Mouse (Mus musculus): ENCODE measurements around the gene Tm9sf1. TPM values are rescaled to one million over a fixed set of nuclear protein-coding genes. Genes with fewer than 3 reads are reported as not detected.

The Tm9sf1 gene
- polyA plus RNA-seq, 1 experiment, result 98.1 TPM

DNA sequence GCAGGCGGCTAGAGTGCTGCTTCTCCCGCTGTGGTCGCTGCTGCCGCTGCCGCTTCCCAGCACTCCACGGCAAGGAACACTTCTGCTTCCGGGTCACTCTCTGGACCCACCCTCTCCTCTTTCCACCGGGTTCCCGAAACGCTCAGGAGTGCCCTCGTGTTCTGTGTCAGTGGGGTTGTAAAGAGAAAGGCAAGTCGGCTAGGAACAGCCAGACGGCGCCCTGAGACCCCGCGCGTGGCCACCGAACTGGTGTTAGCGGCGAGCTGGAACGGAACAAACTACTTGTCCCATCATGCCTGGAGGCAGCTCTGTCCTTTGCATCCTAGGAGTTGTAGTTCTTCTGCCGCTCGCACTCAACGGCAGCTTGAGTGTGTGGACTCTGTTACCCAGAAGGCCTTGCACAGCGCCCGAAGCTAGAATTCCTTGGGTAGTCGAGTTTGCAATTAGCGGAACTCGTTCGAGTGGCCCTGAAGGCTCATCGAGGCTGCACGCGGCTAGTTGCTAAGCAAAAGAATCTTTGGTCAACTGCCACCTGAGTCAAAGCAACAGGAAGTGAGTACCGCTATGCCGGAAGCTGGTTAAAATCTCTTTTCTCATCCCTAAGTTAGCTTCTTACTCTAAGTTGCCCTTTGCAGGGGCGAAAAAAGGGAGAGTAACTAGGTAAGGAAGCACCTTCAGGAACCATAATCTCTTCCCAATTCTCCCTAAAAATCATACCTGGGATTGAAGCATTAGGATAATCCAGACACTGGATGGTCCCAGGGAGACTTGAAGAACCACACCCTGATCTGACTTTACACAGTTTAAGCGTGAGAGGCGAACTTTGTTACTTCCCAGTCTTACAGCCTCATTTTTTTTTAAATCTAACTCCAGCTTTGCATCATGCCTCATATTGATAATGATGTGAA lies 28.5 kb upstream of the Tm9sf1 start, which contains the start of the genes Gmpr2 and Nedd8:
Gene Gmpr2, plus strand, starts transcription at position 109 of the 908 bp plus-strand sequence.
Gene Nedd8, minus strand, starts transcription at position 292 of the 908 bp plus-strand sequence.
- Histone ChIP-seq H3K4me3 (ENCODE audit: control insufficient read depth, insufficient read depth, low read length) (peak within 1 kb of the TSS; percentile 76), H3K27me3 (ENCODE audit: control insufficient read depth, insufficient read depth, low read length) (no peaks in the 10 kb centered on the region), H3K27ac (ENCODE audit: control insufficient read depth, insufficient read depth, low read length) (peak within 1 kb of the TSS; percentile 52), H3K36me3 (ENCODE audit: control insufficient read depth, insufficient read depth, low read length) (peaks cover 10% of the 10 kb centered on the region), H3K4me1 (replicated peaks; ENCODE audit: control insufficient read depth, insufficient read depth, low read length) (peaks cover 3% of the 10 kb centered on the region; the same call in 1 of the 2 replicates)
- DNase-seq, result peak; percentile 86
- TF ChIP-seq POLR2A (IDR thresholded peaks at IDR 0.05; ENCODE audit: control insufficient read depth, extremely low read depth, insufficient read depth, low read length, poor library complexity) (peak; percentile 57; the same call in 1 of the 2 replicates), CTCF (IDR thresholded peaks at IDR 0.05; ENCODE audit: borderline replicate concordance, control insufficient read depth, extremely low read depth, insufficient read depth, low read length, poor library complexity) (peak; percentile 31; the same call in 1 of the 2 replicates)
- under 1% methylated on average over 38 of the region's 38 CpGs for WGBS

DNA sequence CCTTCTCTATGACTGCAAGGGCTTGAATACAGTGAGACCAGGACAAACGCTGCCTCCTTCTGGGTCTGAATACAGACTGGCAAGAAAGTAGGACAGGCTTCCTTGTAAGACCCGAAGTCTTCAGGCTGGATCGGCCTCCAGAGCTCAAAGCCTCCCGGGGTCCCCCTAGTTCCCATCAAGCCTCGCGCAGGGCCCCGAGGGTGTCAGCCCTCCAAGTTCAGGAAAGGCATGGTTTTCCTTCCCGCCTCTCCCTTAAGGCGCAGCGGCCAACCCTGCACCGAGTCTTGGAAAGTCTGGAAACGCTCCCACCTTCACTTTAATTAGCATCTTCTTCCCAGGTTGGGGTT lies 27.9 kb upstream of the Tm9sf1 start:
- no peaks in the 10 kb centered on the region for H3K27me3 ChIP-seq (ENCODE audit: control insufficient read depth, insufficient read depth, low read length)
- DNase-seq, result no peak
- no peak overlapping the region for H3K27ac ChIP-seq (ENCODE audit: control insufficient read depth, insufficient read depth, low read length)
- no peak for TF ChIP-seq POLR2A (IDR thresholded peaks at IDR 0.05; ENCODE audit: control insufficient read depth, extremely low read depth, insufficient read depth, low read length, poor library complexity)
- TF ChIP-seq CTCF (IDR thresholded peaks at IDR 0.05; ENCODE audit: borderline replicate concordance, control insufficient read depth, extremely low read depth, insufficient read depth, low read length, poor library complexity), result no peak
- H3K4me3 ChIP-seq (ENCODE audit: control insufficient read depth, insufficient read depth, low read length), result peak overlapping the region; percentile 76
- peaks cover 6% of the 10 kb centered on the region; the same call in 1 of the 2 replicates for H3K36me3 ChIP-seq (ENCODE audit: control insufficient read depth, insufficient read depth, low read length)
- peaks cover 3% of the 10 kb centered on the region; the same call in 1 of the 2 replicates for H3K4me1 ChIP-seq (replicated peaks; ENCODE audit: control insufficient read depth, insufficient read depth, low read length)
- WGBS, result under 1% methylated on average over 12 of the region's 12 CpGs

DNA sequence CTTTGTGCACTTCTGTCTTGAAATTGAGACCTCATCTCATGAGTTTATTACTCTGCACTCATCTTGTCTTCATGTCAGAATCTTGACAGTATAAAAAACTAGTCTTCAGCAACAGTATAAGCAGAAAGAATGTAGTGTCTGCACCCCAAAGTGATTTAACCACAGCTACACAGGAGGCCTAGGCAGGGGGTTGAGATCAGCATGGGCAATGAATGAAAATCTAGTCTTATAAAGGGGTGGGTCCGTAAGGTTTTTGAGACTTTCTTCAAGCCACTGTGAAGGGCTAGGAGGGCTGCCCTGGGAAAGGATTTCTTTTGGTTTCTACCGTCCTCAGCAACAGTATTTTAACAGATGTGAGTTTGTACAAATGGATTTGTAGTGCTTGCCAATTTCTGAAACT lies 17.0 kb upstream of the Tm9sf1 start:
- TF ChIP-seq POLR2A (IDR thresholded peaks at IDR 0.05; ENCODE audit: control insufficient read depth, extremely low read depth, insufficient read depth, low read length, poor library complexity) (no peak), CTCF (IDR thresholded peaks at IDR 0.05; ENCODE audit: borderline replicate concordance, control insufficient read depth, extremely low read depth, insufficient read depth, low read length, poor library complexity) (no peak)
- no peak for DNase-seq
- WGBS, result 60% methylated on average over 2 of the region's 2 CpGs
- Histone ChIP-seq H3K4me1 (replicated peaks; ENCODE audit: control insufficient read depth, insufficient read depth, low read length) (peaks cover 6% of the 10 kb centered on the region; the same call in 1 of the 2 replicates), H3K36me3 (ENCODE audit: control insufficient read depth, insufficient read depth, low read length) (peaks cover 19% of the 10 kb centered on the region), H3K27ac (ENCODE audit: control insufficient read depth, insufficient read depth, low read length) (no peak overlapping the region), H3K4me3 (ENCODE audit: control insufficient read depth, insufficient read depth, low read length) (peak overlapping the region; percentile 97; the same call in 1 of the 2 replicates), H3K27me3 (ENCODE audit: control insufficient read depth, insufficient read depth, low read length) (no peaks in the 10 kb centered on the region)

DNA sequence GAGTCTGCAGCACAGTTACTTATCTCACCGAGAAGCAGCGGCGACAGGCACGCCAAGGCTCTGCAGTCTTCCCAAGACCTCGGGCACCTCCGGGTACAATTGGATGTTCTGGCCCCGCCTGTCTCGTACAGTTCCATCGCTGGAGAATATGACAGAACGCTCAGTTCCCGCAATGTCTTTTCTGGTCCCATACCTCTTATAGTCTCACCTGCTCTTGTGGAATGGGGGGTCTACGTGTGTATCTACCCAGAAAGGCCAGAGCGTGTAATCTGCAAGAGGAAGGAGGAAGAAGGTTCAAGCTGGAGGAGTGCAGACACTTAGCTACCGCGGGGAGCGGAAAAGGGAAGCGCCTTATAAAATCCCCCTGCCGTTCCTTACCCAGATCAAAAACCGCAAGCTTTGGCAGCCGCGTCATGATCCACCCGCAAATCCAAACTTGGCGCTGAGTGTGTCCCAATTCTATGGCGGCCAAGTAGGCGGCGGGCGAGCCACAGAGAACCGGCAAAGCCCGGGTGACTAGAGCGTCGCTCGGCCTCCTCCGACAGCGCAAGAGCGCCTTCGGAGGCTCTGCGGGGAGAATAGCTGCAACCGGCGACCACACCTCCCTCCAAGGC lies 16.5 kb upstream of the Tm9sf1 start, which contains the start of gene Mdp1:
Gene Mdp1, minus strand, starts transcription at position 549 of the 614 bp plus-strand sequence.
- TF ChIP-seq POLR2A (IDR thresholded peaks at IDR 0.05; ENCODE audit: control insufficient read depth, extremely low read depth, insufficient read depth, low read length, poor library complexity) (peak; percentile 40; the same call in 1 of the 2 replicates), CTCF (IDR thresholded peaks at IDR 0.05; ENCODE audit: borderline replicate concordance, control insufficient read depth, extremely low read depth, insufficient read depth, low read length, poor library complexity) (peak; percentile 68; the same call in 1 of the 2 replicates)
- Histone ChIP-seq H3K27ac (ENCODE audit: control insufficient read depth, insufficient read depth, low read length) (peak within 1 kb of the TSS; percentile 53), H3K36me3 (ENCODE audit: control insufficient read depth, insufficient read depth, low read length) (peaks cover 19% of the 10 kb centered on the region), H3K4me1 (replicated peaks; ENCODE audit: control insufficient read depth, insufficient read depth, low read length) (peaks cover 6% of the 10 kb centered on the region; the same call in 1 of the 2 replicates), H3K4me3 (ENCODE audit: control insufficient read depth, insufficient read depth, low read length) (peak within 1 kb of the TSS; percentile 97), H3K27me3 (ENCODE audit: control insufficient read depth, insufficient read depth, low read length) (no peaks in the 10 kb centered on the region)
- peak; percentile 73 for DNase-seq
- under 1% methylated on average over 39 of the region's 39 CpGs for WGBS

DNA sequence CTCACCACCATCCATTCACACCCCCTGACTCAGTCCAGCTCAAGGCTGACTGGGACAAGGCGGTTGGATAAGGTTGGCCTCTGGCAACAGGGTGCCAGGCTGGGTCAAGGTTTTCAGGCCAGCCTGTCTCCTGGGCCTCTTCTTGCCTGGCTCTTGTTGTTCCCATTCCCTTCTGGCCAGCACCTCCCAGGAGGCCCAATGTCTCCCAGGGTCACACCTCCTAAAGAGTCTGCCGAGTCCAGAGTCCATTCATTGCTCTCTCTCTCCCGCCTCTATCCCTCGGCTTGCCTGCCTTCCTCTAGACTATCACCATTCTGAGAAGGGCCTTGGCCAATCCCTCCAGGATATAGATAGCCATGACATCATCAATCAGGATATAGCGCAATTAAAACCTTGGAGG lies 14.4 kb upstream of the Tm9sf1 start:
- Histone ChIP-seq H3K4me1 (replicated peaks; ENCODE audit: control insufficient read depth, insufficient read depth, low read length) (peaks cover 6% of the 10 kb centered on the region; the same call in 1 of the 2 replicates), H3K4me3 (ENCODE audit: control insufficient read depth, insufficient read depth, low read length) (no peak overlapping the region), H3K36me3 (ENCODE audit: control insufficient read depth, insufficient read depth, low read length) (peaks cover 15% of the 10 kb centered on the region), H3K27ac (ENCODE audit: control insufficient read depth, insufficient read depth, low read length) (no peak overlapping the region), H3K27me3 (ENCODE audit: control insufficient read depth, insufficient read depth, low read length) (no peaks in the 10 kb centered on the region)
- DNase-seq, result no peak
- TF ChIP-seq POLR2A (IDR thresholded peaks at IDR 0.05; ENCODE audit: control insufficient read depth, extremely low read depth, insufficient read depth, low read length, poor library complexity) (no peak), CTCF (IDR thresholded peaks at IDR 0.05; ENCODE audit: borderline replicate concordance, control insufficient read depth, extremely low read depth, insufficient read depth, low read length, poor library complexity) (no peak)
- 93% methylated on average over 5 of the region's 5 CpGs for WGBS

DNA sequence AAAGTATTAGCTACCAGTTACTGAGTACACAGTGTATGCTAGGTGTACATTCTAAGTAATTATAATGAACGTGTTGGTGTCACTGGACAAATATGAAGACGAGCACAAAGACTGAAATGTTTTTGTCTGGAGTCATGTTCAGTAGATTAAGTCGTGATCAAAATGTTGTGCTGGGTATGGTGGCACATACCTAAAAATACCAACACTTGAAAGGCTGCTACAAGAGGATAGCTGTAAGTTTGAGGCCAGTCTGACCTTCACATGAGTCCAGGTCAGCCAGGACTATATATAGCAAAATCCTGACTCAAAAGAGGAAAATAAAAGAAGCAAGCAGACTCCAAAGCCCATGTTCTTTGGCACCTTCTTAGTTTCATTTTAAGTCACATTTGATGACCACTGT lies 13.3 kb upstream of the Tm9sf1 start:
- 97% methylated on average over 3 of the region's 3 CpGs for whole genome bisulfite sequencing
- peaks cover 9% of the 10 kb centered on the region for H3K4me1 ChIP-seq (replicated peaks; ENCODE audit: control insufficient read depth, insufficient read depth, low read length)
- no peak overlapping the region for H3K27ac ChIP-seq (ENCODE audit: control insufficient read depth, insufficient read depth, low read length)
- H3K4me3 ChIP-seq (ENCODE audit: control insufficient read depth, insufficient read depth, low read length), result no peak overlapping the region
- DNase-seq, result no peak
- no peaks in the 10 kb centered on the region for H3K27me3 ChIP-seq (ENCODE audit: control insufficient read depth, insufficient read depth, low read length)
- no peak for TF ChIP-seq POLR2A (IDR thresholded peaks at IDR 0.05; ENCODE audit: control insufficient read depth, extremely low read depth, insufficient read depth, low read length, poor library complexity)
- TF ChIP-seq CTCF (IDR thresholded peaks at IDR 0.05; ENCODE audit: borderline replicate concordance, control insufficient read depth, extremely low read depth, insufficient read depth, low read length, poor library complexity), result no peak
- H3K36me3 ChIP-seq (ENCODE audit: control insufficient read depth, insufficient read depth, low read length), result peaks cover 9% of the 10 kb centered on the region; the same call in 1 of the 2 replicates
